Mouse (Mus musculus): ENCODE measurements around the gene AC124502.3.
"Not testable (repeated sequence)": the region's sequence is repeated elsewhere in the genome, so short reads cannot be mapped to it uniquely, and the experiment has no call there.

The AC124502.3 gene

GRCm38 (mm10) chr19:5083961-5084833, 45.5 kb downstream of the AC124502.3 start:
- in situ Hi-C loops (cut with MboI) = no loop called here

DNA sequence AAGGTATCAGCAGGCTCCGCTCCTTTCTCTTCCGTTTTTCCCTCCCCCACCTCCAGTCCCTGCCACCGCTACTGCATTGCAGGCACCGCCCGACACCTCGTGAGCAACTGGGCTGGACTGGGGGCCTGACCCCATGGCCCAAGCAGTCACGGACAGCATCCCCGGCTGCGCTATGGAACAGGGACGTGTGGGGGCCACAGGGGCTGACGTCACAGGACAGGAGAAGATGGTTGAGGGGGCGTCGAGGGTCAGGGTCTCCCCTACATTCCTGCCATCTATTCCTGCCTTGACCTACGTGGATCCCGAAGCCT, 46.1 kb downstream of the AC124502.3 start:
- in situ Hi-C loops (cut with MboI) = no loop called here

DNA sequence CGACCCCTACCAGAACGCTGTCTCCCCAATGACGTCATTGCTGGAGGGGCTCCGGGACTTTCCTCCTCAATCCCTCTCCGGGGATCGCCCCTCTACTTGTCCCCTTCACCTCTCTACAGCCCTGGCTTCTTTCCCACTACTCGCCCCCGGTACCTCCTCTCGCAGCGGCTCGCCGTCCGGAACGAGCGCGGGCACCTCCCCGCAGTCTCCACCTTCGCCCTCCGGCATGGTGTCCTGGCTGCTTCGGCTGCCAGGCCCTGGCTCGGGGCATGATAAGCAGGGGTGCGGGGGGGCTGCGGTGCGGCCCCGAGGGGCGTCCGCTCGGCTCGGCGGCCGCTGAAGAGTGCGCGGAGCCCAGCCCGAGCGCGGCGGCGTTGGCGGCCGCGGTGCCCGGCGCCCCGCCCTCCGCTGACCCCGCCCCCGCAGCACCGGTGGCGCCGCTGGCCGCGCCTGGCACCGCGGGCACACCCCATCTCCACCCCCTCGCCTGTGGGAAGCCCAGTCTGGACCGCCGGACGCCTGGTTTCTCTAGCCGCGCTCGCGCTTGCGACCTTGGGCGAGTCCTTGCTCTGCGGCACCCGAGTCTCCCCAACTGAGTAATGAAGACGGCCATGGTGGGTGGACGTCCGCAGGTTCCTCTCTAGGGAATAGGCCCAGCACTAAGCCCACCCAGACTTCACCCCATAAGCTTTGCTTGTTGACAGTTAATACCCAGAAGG, 46.6 kb downstream of the AC124502.3 start, which contains the start of gene Tmem151a:
TSS of gene Tmem151a (minus strand) at position 387 of the 719 bp plus-strand sequence.
- in situ Hi-C loops (cut with MboI) = no loop called here

DNA sequence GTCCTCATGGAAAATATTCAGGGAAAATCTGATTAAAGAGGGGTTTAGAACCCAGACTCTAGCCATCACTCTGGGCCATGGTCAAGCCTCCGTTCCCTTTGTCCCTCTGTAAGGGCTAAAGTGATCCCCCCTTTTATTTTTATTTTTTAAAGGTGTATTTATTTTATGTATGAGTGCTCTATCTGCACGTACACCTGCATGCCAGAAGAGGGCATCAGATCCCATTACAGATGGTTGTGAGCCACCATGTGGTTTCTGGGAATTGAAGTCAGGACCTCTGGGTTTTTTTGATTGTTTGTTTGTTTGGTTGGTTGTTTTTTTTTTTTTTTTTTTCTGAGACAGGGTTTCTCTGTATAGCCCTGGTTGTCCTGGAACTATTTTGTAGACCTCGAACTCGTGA, 47.8 kb downstream of the AC124502.3 start:
- in situ Hi-C loops (cut with MboI) = not testable (repeated sequence)

DNA sequence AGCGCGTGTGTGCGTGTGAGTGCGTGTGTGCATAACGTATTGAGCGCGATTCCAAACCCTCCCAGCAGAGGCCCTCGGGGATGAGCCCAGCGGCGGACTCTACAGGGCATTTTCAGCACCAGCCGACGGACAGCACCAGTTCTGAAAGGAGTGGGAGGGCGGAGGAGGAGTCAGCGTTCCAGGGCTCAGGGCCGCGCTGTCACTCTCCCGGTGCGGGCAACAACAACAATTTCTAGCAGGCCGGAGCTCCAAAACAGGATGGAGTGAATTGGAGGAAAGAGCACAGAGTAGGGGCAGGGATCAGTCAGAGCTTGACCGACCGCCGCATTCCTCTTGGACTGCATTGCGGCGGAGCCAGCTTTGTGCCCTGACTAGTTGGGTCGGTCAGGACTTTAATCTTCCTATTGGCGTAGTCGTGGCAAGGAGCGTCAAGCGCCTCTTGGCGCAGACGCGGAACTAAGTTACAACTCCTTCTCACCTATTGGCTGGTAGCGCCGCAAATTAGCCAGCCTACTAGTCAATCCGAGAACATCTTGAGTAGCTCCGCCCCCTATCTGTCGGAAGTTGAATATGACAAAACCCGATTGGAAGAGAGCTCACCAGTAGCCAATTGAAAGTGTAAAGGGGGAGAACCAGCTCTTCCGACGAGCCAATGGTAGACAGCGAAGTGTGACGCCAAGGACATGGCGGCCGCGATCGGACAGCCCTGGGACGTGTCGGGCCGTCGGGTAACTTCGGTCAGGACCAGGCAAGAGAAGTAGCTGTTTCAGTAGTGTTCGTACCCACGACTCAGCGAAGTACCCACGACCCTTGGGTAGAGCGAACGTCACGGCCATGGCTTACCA, 49.4 kb downstream of the AC124502.3 start, which contains the start of gene Yif1a:
TSS of gene Yif1a (plus strand) at position 655 of the 845 bp plus-strand sequence.
- in situ Hi-C loops (cut with MboI) = no loop called here

- in situ Hi-C loops (cut with MboI) = no loop called here
Observed at GRCm38 (mm10) chr19:5089324-5089723, 50.6 kb downstream of the AC124502.3 start.

- in situ Hi-C loops (cut with MboI) = no loop called here
Observed at GRCm38 (mm10) chr19:5092083-5092482, 53.4 kb downstream of the AC124502.3 start.

DNA sequence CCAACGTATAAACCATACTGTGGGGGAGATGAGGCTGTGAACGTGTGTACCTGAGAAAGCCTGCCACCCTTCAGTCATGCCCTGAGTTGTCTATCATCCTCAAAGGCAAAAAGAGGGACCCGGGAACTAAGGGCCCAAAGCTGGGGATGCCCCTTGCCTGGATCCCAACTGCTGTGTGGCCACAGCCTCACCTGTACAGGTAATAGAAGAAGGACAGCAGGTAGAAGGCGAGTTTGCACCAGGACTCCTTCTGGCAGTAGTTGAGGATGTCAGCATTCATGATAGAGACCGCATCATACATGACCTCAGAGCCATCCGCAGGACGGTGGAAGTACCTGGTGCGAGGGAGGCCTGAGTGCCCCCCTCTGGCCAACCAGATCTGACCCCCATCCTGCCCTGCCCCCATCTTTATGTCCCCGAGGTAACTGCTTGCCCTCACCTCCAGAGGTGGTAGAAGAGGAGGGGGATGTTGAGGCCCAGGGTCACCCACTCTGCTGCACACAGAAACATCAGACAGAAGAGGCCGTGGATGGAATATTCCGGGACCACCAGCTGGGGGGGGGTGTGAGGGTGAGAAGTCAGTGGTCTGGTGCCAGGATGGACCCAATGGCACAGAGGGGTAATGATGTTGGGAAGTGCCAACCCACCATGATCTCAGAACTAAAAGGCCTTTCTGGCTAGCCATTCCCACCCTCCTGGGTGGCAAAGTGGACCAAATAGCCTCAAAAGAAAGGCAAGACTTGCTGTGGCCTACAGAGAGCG, 55.0 kb downstream of the AC124502.3 start:
- in situ Hi-C loops (cut with MboI) = no loop called here

GRCm38 (mm10) chr19:5094243-5094632, 55.5 kb downstream of the AC124502.3 start:
- in situ Hi-C loops (cut with MboI) = no loop called here

DNA sequence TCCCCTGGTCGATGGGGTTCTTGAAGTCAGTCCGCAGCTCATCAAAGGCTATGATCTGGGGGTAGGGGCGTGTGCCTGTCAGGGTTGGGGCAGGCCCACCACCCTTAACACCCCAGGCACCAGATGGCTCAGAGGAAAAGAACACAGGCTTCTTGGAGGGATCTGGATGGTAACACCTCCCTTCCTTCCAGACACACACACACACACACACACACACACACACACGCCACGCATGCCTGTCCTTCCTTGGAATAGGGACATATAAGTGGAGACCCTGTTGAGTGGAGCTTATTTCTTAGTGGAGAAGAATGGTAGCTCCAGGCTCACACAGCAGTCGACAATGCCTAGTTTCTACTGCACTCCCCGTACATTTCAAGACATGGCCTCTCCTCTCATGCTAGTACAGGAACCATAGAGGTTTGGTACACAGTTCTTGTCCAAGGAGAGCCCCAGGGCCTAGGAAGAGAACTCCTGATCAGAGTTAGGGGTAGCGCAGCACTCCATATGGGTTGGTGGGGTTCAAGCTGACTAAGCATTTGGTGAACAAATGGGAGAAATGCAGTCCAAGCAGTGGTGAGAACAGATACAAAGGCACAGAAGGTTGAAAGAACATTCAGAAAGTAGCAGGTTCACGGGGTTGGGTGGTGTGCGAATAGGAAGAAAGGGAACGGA, 56.2 kb downstream of the AC124502.3 start:
- in situ Hi-C loops (cut with MboI) = no loop called here

GRCm38 (mm10) chr19:5095887-5096474, 57.3 kb downstream of the AC124502.3 start:
- in situ Hi-C loops (cut with MboI) = no loop called here

DNA sequence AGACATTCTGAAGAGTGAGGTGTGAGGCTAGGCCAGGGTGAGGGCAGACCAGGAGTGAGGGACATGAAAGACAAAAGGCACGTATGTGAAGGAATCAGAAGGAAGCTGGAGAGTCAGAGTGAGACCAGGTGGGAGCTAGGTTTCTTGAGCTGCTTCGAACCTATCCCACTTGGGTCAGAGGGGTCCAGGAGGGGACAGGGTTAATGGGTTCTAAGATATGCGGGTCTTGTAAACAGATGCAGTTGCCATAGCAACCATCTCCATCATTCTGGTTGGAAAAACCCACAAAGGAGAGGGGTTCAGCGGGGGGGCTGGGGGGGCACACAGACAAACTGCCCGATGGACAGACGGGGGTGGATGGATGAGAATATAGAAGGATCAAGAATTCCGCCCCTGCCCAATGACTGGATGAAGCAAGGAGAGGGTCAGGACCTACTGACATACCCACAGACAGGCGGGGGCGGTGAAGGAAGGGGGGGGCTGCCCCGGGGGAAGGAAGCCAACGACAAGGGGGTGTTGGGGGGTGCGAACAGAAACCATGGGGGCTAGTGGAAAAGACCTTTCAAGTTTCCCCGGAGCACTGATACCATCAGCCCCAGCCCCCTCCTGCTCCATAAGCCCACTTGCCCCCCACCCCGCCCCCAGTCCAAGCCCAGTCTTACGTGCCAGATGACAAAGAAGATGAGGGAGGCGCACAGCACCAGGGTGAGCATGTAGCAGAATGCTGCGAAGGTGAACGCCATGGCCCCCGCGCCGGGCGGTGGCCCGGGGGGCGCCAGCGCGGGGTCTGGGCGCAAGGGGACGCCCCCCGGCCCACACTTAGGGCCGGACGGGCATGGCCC, 59.1 kb downstream of the AC124502.3 start:
- in situ Hi-C loops (cut with MboI) = no loop called here

- in situ Hi-C loops (cut with MboI) = no loop called here
Observed at GRCm38 (mm10) chr19:5098363-5099143, 59.9 kb downstream of the AC124502.3 start, which contains the start of gene Cnih2. Gene Cnih2 (minus strand): TSS chr19:5098521.
